Mouse (Mus musculus) midbrain, embryonic 13.5 days (tissue): ENCODE measurements at regions not wholly inside any gene's neighbourhood (a gene's known extent, or its start where the extent isn't known, plus 50 kb on each side); places are given as distances from the start of the nearest gene placed in this dataset.

Experiments used
- ATAC-seq: fragments of 200-750 bp; cut with Nextera tagmentation; 2 replicates; pipeline ENCODE4 v1.8.0; 2017; ENCODE audit warnings: mild to moderate bottlenecking, moderate TSS enrichment, moderate library complexity
- H3K27ac ChIP-seq: fragments of 300-500 bp; sonication (generic); 2 replicates; pipeline ENCODE4 v1.5.1; 2015; ENCODE audit warnings: inconsistent platforms, mild to moderate bottlenecking, moderate library complexity
- H3K27me3 ChIP-seq: fragments of 300-500 bp; sonication (generic); 2 replicates; pipeline ENCODE4 v1.6.1; 2015; ENCODE audit warnings: mild to moderate bottlenecking, inconsistent platforms
- H3K36me3 ChIP-seq: fragments of 300-500 bp; sonication (generic); 2 replicates; pipeline ENCODE4 v1.6.1; 2015; ENCODE audit warnings: mild to moderate bottlenecking, inconsistent platforms
- H3K4me1 ChIP-seq: fragments of 300-500 bp; sonication (generic); replicated peaks from 2 replicates; pipeline ENCODE4 v1.6.1; 2015; ENCODE audit warnings: inconsistent platforms
- H3K4me2 ChIP-seq: fragments of 300-500 bp; sonication (generic); replicated peaks from 2 replicates; pipeline ENCODE4 v1.6.1; 2015; ENCODE audit warnings: moderate library complexity, mild to moderate bottlenecking, inconsistent platforms
- H3K4me3 ChIP-seq: fragments of 300-500 bp; sonication (generic); replicated peaks from 2 replicates; pipeline ENCODE4 v1.5.1; 2015; ENCODE audit warnings: mild to moderate bottlenecking, inconsistent platforms
- H3K9ac ChIP-seq: fragments of 300-500 bp; sonication (generic); replicated peaks from 2 replicates; pipeline ENCODE4 v1.6.1; 2015; ENCODE audit warnings: mild to moderate bottlenecking, inconsistent platforms
- H3K9me3 ChIP-seq: fragments of 300-500 bp; sonication (generic); 2 replicates; pipeline ENCODE4 v1.6.1; 2016; ENCODE audit warnings: mild to moderate bottlenecking, inconsistent platforms
- WGBS: fragments of 180-500 bp; shearing (Covaris S2); methylation state at CpG from one replicate; pipeline ENCODE4 v1.1.7; 2015; 5-methylcytosine and 5-hydroxymethylcytosine counted together

DNA sequence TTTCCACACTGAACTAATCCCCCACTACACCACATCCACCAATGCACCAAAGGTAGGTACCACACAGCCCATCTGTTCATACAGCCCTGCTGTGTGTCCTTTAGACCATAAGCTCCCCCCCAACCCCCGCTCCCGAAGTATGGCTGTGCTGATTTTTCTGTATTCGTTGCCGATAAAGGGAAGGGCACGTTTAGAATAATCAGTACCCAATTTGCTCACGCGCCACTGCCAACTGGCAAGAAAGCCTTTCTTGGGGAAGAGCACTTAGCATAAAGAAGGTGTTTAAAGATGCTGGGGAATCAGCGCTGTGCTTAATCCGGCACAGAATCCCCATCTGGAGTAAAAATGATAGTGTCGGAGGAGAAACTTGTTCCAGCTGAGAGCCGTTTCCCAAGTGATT, 111.4 kb downstream of the Cd83 start:
- no peak for ATAC-seq

DNA sequence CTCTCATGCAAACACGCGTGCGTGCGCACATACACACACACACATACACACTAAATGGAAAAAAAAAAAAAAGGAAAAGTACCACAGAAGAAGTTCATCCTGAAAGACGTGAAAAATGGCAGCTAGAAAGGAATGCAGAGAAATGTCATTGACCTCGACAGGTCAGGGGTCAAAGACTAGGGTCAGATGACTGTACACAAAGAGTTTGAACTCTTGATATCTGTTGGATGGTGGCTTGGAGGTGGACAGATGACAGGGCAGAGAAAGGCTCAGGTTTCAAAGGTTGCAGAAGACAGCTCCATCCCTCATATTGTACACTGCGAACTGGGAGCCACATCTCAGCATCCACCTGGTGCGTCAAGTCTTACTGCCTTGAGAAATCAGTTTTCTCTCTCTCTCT, 112.5 kb downstream of the Cd83 start:
- 0 out of 2 replicates have a peak, but pooled peaks cover 5% of the 10 kb centered on the region for H3K4me1 ChIP-seq
- no peaks in the 10 kb centered on the region for H3K9me3 ChIP-seq
- H3K9ac ChIP-seq: no peak overlapping the region
- H3K36me3 ChIP-seq: no peaks in the 10 kb centered on the region
- no peak overlapping the region for H3K27ac ChIP-seq
- no peak overlapping the region for H3K4me2 ChIP-seq
- no peak for ATAC-seq
- WGBS: 93% methylated on average over 8 of the region's 8 CpGs
- H3K27me3 ChIP-seq: no peaks in the 10 kb centered on the region
- H3K4me3 ChIP-seq: no peak overlapping the region

More for the DNA sequence above, 111.4 kb downstream of the Cd83 start:
- H3K36me3 ChIP-seq: no peaks in the 10 kb centered on the region
- H3K9me3 ChIP-seq: no peaks in the 10 kb centered on the region
- no peak overlapping the region for H3K4me2 ChIP-seq
- H3K27ac ChIP-seq: no peak overlapping the region
- WGBS: 45% methylated on average over 11 of the region's 11 CpGs
- 0 out of 2 replicates have a peak, but pooled peaks cover 5% of the 10 kb centered on the region for H3K4me1 ChIP-seq
- no peaks in the 10 kb centered on the region for H3K27me3 ChIP-seq
- H3K4me3 ChIP-seq: no peak overlapping the region
- H3K9ac ChIP-seq: no peak overlapping the region

GRCm38 (mm10) chr13:43898555-43899258, 114.1 kb downstream of the Cd83 start:
- Histone ChIP-seq H3K27ac (no peak overlapping the region), H3K4me3 (no peak overlapping the region), H3K9ac (no peak overlapping the region), H3K36me3 (no peaks in the 10 kb centered on the region), H3K9me3 (no peaks in the 10 kb centered on the region), H3K27me3 (no peaks in the 10 kb centered on the region), H3K4me2 (no peak overlapping the region), H3K4me1 (0 out of 2 replicates have a peak, but pooled peaks cover 5% of the 10 kb centered on the region)
- ATAC-seq: no peak
- WGBS: 88% methylated on average over 12 of the region's 12 CpGs

DNA sequence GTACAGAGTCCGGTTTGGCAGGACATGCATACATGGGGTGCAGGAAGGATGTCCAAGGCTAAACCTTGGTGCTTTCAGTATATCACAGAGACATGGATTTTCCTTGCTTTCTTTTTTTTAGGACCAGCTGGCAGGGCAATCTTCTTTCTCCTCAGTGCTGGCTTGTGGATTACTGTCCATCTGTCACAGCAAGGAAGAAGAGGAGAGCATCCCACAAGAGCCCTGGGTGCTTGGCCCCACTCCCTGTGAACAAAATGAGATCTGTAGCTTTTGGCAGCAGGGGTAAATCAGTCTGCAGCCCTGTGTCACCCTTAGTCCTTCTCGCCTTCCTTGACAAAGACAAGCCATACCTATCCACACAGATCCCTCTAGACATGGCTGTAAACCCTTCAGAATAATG, 115.5 kb downstream of the Cd83 start:
- Histone ChIP-seq H3K27ac (no peak overlapping the region), H3K4me3 (no peak overlapping the region), H3K9ac (no peak overlapping the region), H3K27me3 (no peaks in the 10 kb centered on the region), H3K36me3 (no peaks in the 10 kb centered on the region), H3K4me1 (0 out of 2 replicates have a peak, but pooled peaks cover 5% of the 10 kb centered on the region), H3K9me3 (no peaks in the 10 kb centered on the region), H3K4me2 (no peak overlapping the region)
- ATAC-seq: no peak
- WGBS: 83% methylated on average over 2 of the region's 2 CpGs

DNA sequence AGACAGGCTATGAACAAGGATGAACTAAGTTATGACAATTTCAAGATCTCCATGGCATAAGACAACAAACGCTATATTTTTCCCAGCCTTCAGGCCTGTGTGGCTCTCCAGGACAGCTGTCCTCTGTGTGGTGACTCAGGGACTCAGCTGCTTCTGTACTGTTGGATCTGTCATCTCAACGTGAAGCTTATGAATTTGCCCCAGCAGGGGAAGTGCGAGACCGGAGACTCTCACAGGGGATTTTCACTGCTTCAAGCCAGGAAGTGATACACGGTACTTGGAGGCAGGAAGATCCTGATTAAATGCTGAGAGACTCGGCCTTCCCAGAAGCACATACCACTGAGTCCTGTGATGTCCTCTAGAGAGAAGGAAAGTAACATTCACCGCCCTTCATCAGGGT, 116.2 kb downstream of the Cd83 start:
- 67% methylated on average over 7 of the region's 7 CpGs for WGBS
- no peaks in the 10 kb centered on the region for H3K36me3 ChIP-seq

GRCm38 (mm10) chr13:43903391-43903790, 118.8 kb downstream of the Cd83 start:
- H3K4me2 ChIP-seq: no peak overlapping the region
- H3K27ac ChIP-seq: no peak overlapping the region
- H3K27me3 ChIP-seq: 0 out of 2 replicates have a peak, but pooled peaks cover 7% of the 10 kb centered on the region
- H3K36me3 ChIP-seq: no peaks in the 10 kb centered on the region
- H3K4me3 ChIP-seq: no peak overlapping the region
- no peak overlapping the region for H3K9ac ChIP-seq
- ATAC-seq: no peak
- H3K9me3 ChIP-seq: no peaks in the 10 kb centered on the region
- H3K4me1 ChIP-seq: peaks cover 11% of the 10 kb centered on the region; the same call in 1 of the 2 replicates

More for the DNA sequence above, 116.2 kb downstream of the Cd83 start:
- H3K4me3 ChIP-seq: no peak overlapping the region
- H3K4me1 ChIP-seq: 0 out of 2 replicates have a peak, but pooled peaks cover 5% of the 10 kb centered on the region
- ATAC-seq: no peak
- H3K4me2 ChIP-seq: no peak overlapping the region
- no peaks in the 10 kb centered on the region for H3K27me3 ChIP-seq
- no peak overlapping the region for H3K9ac ChIP-seq
- no peaks in the 10 kb centered on the region for H3K9me3 ChIP-seq
- H3K27ac ChIP-seq: no peak overlapping the region

DNA sequence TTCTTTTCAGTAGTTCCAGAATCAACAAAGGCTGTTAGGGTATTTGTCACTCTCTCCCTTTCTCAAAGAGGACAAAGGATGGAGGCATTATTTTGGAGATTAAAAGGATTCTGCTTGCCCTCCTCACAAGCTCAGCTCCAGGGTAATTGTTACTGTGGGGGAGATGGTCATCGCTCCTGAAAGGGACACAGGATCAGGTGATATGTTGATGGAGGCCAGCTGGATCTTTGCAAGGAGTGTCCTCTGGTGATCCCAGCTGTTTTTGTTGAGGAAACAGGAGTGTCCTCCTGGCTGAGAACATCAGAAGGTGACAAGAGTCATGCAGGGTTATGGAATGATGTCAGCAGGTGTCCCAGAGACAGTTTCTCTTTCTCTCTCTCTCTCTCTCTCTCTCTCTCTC, 119.7 kb downstream of the Cd83 start:
- Histone ChIP-seq H3K27ac (no peak overlapping the region), H3K4me3 (no peak overlapping the region), H3K4me1 (peaks cover 15% of the 10 kb centered on the region; the same call in 1 of the 2 replicates), H3K4me2 (no peak overlapping the region), H3K36me3 (no peaks in the 10 kb centered on the region), H3K27me3 (0 out of 2 replicates have a peak, but pooled peaks cover 7% of the 10 kb centered on the region), H3K9me3 (no peaks in the 10 kb centered on the region), H3K9ac (no peak overlapping the region)
- WGBS: 11% methylated on average over 1 of the region's 1 CpGs
- ATAC-seq: no peak

DNA sequence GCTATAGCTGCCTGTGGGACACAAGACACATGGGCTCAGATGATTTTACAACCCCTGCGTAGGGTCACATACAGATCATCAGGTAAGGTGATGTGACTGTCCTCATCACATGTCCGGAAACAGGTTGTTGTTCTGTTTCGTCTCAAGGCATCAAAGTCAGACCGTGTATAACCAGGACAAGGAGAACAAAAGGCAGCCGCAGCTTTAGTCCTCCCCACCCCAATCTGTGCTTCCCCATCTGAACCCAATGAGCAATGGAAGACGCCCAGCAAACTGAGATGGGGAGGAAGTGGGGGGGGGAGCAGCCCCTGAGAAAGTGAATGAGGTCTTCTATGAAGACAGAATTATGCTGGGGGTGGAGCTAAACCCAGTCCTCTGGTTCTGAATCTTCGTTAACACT, 121.7 kb downstream of the Cd83 start:
- no peak for ATAC-seq
- Histone ChIP-seq H3K4me1 (peaks cover 19% of the 10 kb centered on the region; the same call in 1 of the 2 replicates), H3K4me3 (no peak overlapping the region), H3K27ac (no peak overlapping the region), H3K27me3 (0 out of 2 replicates have a peak, but pooled peaks cover 10% of the 10 kb centered on the region), H3K4me2 (no peak overlapping the region), H3K9ac (no peak overlapping the region), H3K36me3 (no peaks in the 10 kb centered on the region), H3K9me3 (no peaks in the 10 kb centered on the region)
- 82% methylated on average over 7 of the region's 7 CpGs for WGBS

GRCm38 (mm10) chr13:43907425-43907824, 122.8 kb downstream of the Cd83 start:
- Histone ChIP-seq H3K4me1 (peaks cover 19% of the 10 kb centered on the region; the same call in 1 of the 2 replicates), H3K9me3 (no peaks in the 10 kb centered on the region), H3K27ac (no peak overlapping the region), H3K36me3 (no peaks in the 10 kb centered on the region), H3K4me2 (no peak overlapping the region), H3K4me3 (no peak overlapping the region), H3K9ac (no peak overlapping the region), H3K27me3 (0 out of 2 replicates have a peak, but pooled peaks cover 10% of the 10 kb centered on the region)
- ATAC-seq: no peak
- WGBS: 60% methylated on average over 8 of the region's 8 CpGs

- no peak overlapping the region for H3K4me2 ChIP-seq
- H3K4me3 ChIP-seq: no peak overlapping the region
- H3K27ac ChIP-seq: no peak overlapping the region
- H3K9me3 ChIP-seq: no peaks in the 10 kb centered on the region
- no peak overlapping the region for H3K9ac ChIP-seq
- ATAC-seq: no peak
- 50% methylated on average over 16 of the region's 16 CpGs for WGBS
- peaks cover 19% of the 10 kb centered on the region; the same call in 1 of the 2 replicates for H3K4me1 ChIP-seq
- no peaks in the 10 kb centered on the region for H3K36me3 ChIP-seq
- H3K27me3 ChIP-seq: 0 out of 2 replicates have a peak, but pooled peaks cover 10% of the 10 kb centered on the region
These were observed 123.6 kb downstream of the Cd83 start for GRCm38 (mm10) chr13:43908041-43908644.

GRCm38 (mm10) chr13:43909933-43910332, 125.4 kb downstream of the Cd83 start:
- WGBS: 41% methylated on average over 7 of the region's 7 CpGs
- H3K4me2 ChIP-seq: no peak overlapping the region
- no peak for ATAC-seq
- no peak overlapping the region for H3K9ac ChIP-seq
- H3K9me3 ChIP-seq: 0 out of 2 replicates have a peak, but pooled peaks cover 4% of the 10 kb centered on the region
- H3K36me3 ChIP-seq: no peaks in the 10 kb centered on the region
- 0 out of 2 replicates have a peak, but pooled peaks cover 10% of the 10 kb centered on the region for H3K27me3 ChIP-seq
- H3K4me1 ChIP-seq: peaks cover 19% of the 10 kb centered on the region; the same call in 1 of the 2 replicates
- no peak overlapping the region for H3K4me3 ChIP-seq
- H3K27ac ChIP-seq: no peak overlapping the region

- no peak overlapping the region for H3K27ac ChIP-seq
- no peak for ATAC-seq
- 54% methylated on average over 7 of the region's 7 CpGs for WGBS
- H3K4me1 ChIP-seq: peaks cover 6% of the 10 kb centered on the region; the same call in 1 of the 2 replicates
- 0 out of 2 replicates have a peak, but pooled peaks cover 8% of the 10 kb centered on the region for H3K9me3 ChIP-seq
- H3K27me3 ChIP-seq: 0 out of 2 replicates have a peak, but pooled peaks cover 3% of the 10 kb centered on the region
- H3K4me3 ChIP-seq: no peak overlapping the region
- H3K36me3 ChIP-seq: no peaks in the 10 kb centered on the region
- H3K4me2 ChIP-seq: no peak overlapping the region
- H3K9ac ChIP-seq: no peak overlapping the region
These were observed 128.9 kb downstream of the Cd83 start for GRCm38 (mm10) chr13:43913476-43913875.
